Mouse (Mus musculus) heart, embryonic 14.5 days (tissue): ENCODE results near the gene Camk1. TPM values are rescaled to one million over a fixed set of nuclear protein-coding genes. Genes with fewer than 3 reads are reported as not detected.

Experiments used
- ATAC-seq: fragments of 200-750 bp; cut with Nextera tagmentation; 2 replicates; pipeline ENCODE4 v1.8.0; 2017; ENCODE audit warnings: low read depth, moderate TSS enrichment; ENCODE audit not compliant: insufficient number of reproducible peaks, insufficient read depth, low FRiP score
- H3K27ac ChIP-seq, 2 experiments: fragments of 200-500 bp in 1 of 2; fragments of 300-500 bp in 1 of 2; sonication (generic) in 1 of 2; replicated peaks in 1 of 2; 2 replicates each; pipeline ENCODE4 v1.5.1; 2012 to 2014; ENCODE audit warnings: low read depth in 2 of 2, low read length in 2 of 2, control low read depth in 1 of 2, mild to moderate bottlenecking in 1 of 2, mixed read lengths in 1 of 2; ENCODE audit not compliant: control insufficient read depth in 1 of 2, insufficient read depth in 1 of 2
- H3K27me3 ChIP-seq: fragments of 300-500 bp; sonication (generic); 2 replicates; pipeline ENCODE4 v1.6.1; 2014; ENCODE audit warnings: mild to moderate bottlenecking, low read length, control low read depth; ENCODE audit not compliant: control insufficient read depth, insufficient read depth
- H3K36me3 ChIP-seq: fragments of 300-500 bp; sonication (generic); 2 replicates; pipeline ENCODE4 v1.6.1; 2014; ENCODE audit warnings: mild to moderate bottlenecking, control low read depth, low read length, mixed read lengths; ENCODE audit not compliant: control insufficient read depth, insufficient read depth
- H3K4me1 ChIP-seq, 2 experiments: fragments of 200-500 bp in 1 of 2; fragments of 300-500 bp in 1 of 2; sonication (generic) in 1 of 2; 2 replicates each; pipeline ENCODE4 v1.6.1; 2012 to 2014; ENCODE audit warnings: low read length in 2 of 2, control low read depth in 1 of 2, mixed read lengths in 1 of 2; ENCODE audit not compliant: control insufficient read depth in 2 of 2, insufficient read depth in 2 of 2
- H3K4me2 ChIP-seq: fragments of 300-500 bp; sonication (generic); 2 replicates; pipeline ENCODE4 v1.6.1; 2014; ENCODE audit warnings: mild to moderate bottlenecking, low read length
- H3K4me3 ChIP-seq, 2 experiments: fragments of 200-500 bp in 1 of 2; fragments of 300-500 bp in 1 of 2; sonication (generic) in 1 of 2; 2 replicates each; pipeline ENCODE4 v1.5.1; 2012 to 2014; ENCODE audit warnings: low read length in 2 of 2, mild to moderate bottlenecking in 2 of 2, control low read depth in 1 of 2, low read depth in 1 of 2, moderate library complexity in 1 of 2; ENCODE audit not compliant: control insufficient read depth in 1 of 2, insufficient read depth in 1 of 2
- H3K9ac ChIP-seq: fragments of 300-500 bp; sonication (generic); 2 replicates; pipeline ENCODE4 v1.6.1; 2014; ENCODE audit warnings: mild to moderate bottlenecking, low read length
- H3K9me3 ChIP-seq: fragments of 300-500 bp; sonication (generic); 2 replicates; pipeline ENCODE4 v1.6.1; 2016; ENCODE audit warnings: low read length, control low read depth; ENCODE audit not compliant: control insufficient read depth
- WGBS: fragments of 180-500 bp; shearing (Covaris S2); extraction: QIAGEN DNeasy Blood & Tissue Kit; methylation state at CpG from one replicate; pipeline ENCODE4 v1.1.7; 2014; 5-methylcytosine and 5-hydroxymethylcytosine counted together
- polyA plus RNA-seq: library from polyadenylated mRNA; unstranded; fragments of >200 nt; fragmentation: Nextera tagmentation; extraction: Ambion mirVana; gene quantifications from 2 replicates; pipeline ENCODE4 v1.2.1, GENCODE M21; 2014

The Camk1 gene
- 131 and 134 TPM in 2 replicates for polyA plus RNA-seq

DNA sequence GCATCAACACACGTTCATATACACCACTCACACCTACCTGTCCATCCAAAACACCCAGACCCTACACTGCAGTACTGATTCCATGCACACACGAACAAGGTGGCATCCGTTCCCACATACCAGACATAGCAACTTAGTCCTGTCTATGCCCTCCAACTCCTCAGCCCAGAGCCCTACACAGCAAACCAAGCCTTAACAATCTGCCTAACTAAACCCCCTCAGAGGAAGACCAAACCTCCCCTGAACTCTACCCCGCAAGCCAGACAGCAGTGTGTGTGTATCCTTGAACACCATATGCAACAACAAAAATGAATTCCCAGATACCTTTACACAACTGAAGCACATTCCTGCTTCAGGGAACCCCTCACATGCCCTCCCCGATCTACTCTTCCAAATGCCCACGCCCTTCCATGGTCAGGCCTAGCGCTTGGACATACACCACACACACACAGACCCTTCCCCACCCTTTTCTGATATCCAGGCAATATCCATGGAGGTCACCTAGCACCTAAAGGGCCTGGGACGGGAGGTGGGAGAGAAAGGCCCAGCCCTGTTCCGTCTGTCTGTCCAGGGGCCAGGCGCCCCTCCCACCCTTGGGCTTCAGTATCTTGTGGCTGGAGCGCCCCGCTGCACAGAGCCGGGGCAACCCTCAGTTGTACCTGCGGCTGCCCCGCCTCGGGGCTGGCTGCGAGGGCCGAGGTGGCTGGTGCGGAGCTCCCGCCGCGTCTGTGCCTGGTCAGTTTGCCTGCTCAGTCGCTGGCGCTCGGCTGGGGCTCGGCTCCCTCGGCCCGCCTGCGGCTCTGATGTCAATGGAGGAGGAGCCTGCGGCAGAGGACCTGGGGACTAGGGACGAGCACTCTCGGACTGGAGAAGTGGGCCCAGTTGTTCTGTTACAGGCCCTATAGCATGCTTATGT is at the start of gene Camk1:
Gene Camk1 (minus strand): TSS at position 808 of the 916 bp plus-strand sequence.
- Histone ChIP-seq H3K27ac (peak within 1 kb of the TSS; percentile 63 to 83), H3K4me2 (peak within 1 kb of the TSS; percentile 82), H3K9me3 (no peaks in the 10 kb centered on the region), H3K27me3 (no peaks in the 10 kb centered on the region), H3K4me1 (peaks cover 23 to 32% of the 10 kb centered on the region in 2 experiments), H3K4me3 (peak within 1 kb of the TSS; percentile 81 to 90), H3K9ac (peak within 1 kb of the TSS; percentile 95), H3K36me3 (peaks cover 28% of the 10 kb centered on the region)
- 10% methylated on average over 32 of the region's 32 CpGs for WGBS
- ATAC-seq, result peak; percentile 77

DNA sequence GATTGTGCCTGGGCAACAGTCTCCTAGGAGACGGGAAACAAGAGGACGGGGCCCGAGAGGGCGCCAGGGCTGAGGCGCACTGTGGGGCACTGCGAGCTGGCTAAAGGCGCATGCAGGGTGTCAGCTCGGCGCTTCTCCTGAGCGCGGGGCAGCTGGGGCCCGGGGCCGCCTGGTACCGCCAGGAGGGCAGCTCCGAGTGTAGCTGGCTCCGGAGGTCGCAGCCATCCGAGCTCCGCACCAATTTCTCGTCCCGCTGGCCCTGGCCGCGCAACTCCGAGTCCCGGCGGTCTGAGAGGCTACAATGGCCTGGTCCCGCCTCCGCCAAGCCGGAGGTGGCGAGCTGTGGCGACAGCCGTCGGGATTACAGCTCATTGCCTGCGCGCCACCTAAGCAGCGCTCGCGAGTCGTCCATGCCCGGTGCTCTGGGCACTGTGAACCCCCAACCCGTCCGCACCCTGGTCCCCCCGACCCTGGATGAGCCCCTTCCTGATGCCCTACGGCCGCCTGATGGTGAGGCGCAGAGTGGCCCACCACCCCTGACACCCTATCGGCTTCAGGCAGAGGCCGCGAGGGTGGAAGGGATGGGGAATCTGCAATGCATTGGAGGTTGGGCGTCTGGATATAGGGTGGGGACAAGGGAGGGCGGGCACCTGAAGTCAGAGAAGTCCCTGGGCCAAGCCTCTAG is 48.7 kb upstream of the Camk1 start:
- peak overlapping the region; percentile 81 for H3K4me2 ChIP-seq
- 1% methylated on average over 47 of the region's 51 CpGs for WGBS
- ATAC-seq, result peak; percentile 60; the same call in 1 of the 2 replicates
- no peaks in the 10 kb centered on the region for H3K27me3 ChIP-seq
- H3K4me3 ChIP-seq, result peak overlapping the region; percentile 39 to 49
- H3K4me1 ChIP-seq, result peaks cover 4 to 12% of the 10 kb centered on the region in 2 experiments
- peak overlapping the region; percentile 72 for H3K9ac ChIP-seq
- no peak overlapping the region for H3K27ac ChIP-seq
- no peaks in the 10 kb centered on the region for H3K9me3 ChIP-seq
- H3K36me3 ChIP-seq, result peaks cover 38% of the 10 kb centered on the region

DNA sequence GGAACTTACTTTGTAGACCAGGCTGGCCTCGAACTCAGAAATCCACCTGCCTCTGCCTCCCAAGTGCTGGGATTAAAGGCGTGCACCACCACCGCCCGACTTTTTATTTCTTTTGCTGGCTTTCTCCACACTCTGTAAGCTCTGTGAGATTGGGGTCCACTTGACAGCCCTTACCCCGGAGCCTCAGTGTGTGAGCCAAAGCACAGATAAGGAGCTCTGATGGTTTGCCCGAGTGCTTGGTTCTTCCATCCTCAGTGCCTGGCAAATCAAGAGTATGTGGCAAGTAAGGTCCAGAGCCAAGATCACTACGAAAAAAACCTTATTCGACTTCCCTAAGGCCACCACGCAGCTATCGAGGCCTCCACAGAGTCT is 48.2 kb upstream of the Camk1 start:
- 0 out of 2 replicates have a peak, but pooled peaks have one; percentile 8 for ATAC-seq
- no peaks in the 10 kb centered on the region for H3K27me3 ChIP-seq
- 18% methylated on average over 10 of the region's 10 CpGs for WGBS
- no peak overlapping the region for H3K27ac ChIP-seq
- H3K4me3 ChIP-seq, result peak overlapping the region; percentile 39 to 49
- H3K9me3 ChIP-seq, result no peaks in the 10 kb centered on the region
- H3K4me2 ChIP-seq, result peak overlapping the region; percentile 81
- H3K36me3 ChIP-seq, result peaks cover 44% of the 10 kb centered on the region
- H3K9ac ChIP-seq, result peak overlapping the region; percentile 72
- peaks cover 4 to 12% of the 10 kb centered on the region in 2 experiments for H3K4me1 ChIP-seq

DNA sequence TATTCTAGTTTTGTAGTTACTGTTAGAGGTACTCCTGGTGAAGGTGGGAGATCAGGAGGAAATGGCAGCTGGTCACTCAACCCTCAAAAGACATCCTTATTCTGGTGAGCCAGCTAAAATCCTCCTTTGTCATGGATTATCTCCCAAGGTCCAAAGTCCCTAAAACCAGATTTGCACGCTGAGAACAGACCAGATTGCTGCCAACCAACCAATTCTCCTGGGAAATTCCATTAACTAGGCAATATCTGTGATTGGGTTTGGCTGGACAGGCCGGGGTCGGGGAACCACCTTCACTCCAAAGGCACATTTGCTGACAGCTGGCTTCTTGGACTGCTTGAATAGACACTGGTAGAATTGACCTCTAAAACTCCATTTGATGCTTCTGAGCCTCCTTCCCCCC is 46.9 kb upstream of the Camk1 start:
- WGBS, result 81% methylated on average over 3 of the region's 3 CpGs
- Histone ChIP-seq H3K9ac (no peak overlapping the region), H3K4me2 (no peak overlapping the region), H3K36me3 (peaks cover 57% of the 10 kb centered on the region), H3K4me3 (no peak overlapping the region), H3K27me3 (no peaks in the 10 kb centered on the region), H3K9me3 (no peaks in the 10 kb centered on the region), H3K4me1 (peaks cover 4 to 12% of the 10 kb centered on the region in 2 experiments), H3K27ac (no peak overlapping the region)
- ATAC-seq, result no peak

DNA sequence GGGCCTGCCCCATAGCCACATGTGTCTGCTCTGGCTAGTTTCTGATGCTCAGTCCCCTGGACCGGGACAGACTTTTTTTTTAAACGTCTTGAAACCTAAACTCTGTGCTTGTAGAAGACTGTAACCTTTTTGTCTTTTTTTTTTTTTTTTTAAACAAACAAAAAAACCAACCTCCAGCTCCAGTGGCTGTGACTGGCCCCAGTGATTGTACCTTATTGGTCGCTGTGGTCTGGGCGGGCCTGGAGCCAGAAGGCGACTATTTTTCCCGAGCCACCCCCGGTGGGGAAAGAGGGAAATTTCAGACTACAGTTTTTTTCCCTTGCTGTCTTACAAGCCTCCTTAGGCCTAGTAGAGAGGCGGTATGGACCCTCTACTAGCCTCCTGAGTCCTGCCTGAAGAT is 45.2 kb upstream of the Camk1 start, which contains the start of gene Ttll3:
Gene Ttll3 (plus strand): TSS at position 301 of the 400 bp plus-strand sequence.
- Histone ChIP-seq H3K4me1 (peaks cover 4 to 12% of the 10 kb centered on the region in 2 experiments), H3K27me3 (no peaks in the 10 kb centered on the region), H3K9ac (no peak within 1 kb of the TSS), H3K27ac (no peak within 1 kb of the TSS), H3K4me3 (no peak within 1 kb of the TSS), H3K9me3 (no peaks in the 10 kb centered on the region), H3K4me2 (no peak within 1 kb of the TSS), H3K36me3 (peaks cover 71% of the 10 kb centered on the region)
- WGBS, result 77% methylated on average over 8 of the region's 8 CpGs
- ATAC-seq, result no peak

DNA sequence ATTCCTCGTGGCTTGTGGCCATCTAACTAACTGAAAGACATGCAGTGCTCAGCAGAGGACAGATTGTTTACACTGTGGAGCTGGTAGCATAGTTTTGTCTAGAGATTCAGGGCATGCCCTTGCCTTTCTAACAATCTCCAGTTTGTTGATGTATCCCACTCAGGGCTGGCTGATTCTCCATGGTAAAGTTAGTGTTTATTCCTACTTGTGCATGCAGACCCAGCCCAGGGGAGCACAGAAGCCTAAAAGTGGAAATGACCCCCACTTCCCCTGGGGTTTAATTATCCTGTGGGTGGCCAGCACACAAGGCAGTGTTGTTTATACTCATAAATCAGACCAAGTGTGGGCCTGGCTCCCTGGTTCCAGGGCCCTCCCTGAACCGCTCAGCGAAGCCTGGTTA is 42.2 kb upstream of the Camk1 start:
- Histone ChIP-seq H3K27me3 (no peaks in the 10 kb centered on the region), H3K27ac (no peak overlapping the region), H3K9ac (no peak overlapping the region), H3K4me2 (no peak overlapping the region), H3K9me3 (no peaks in the 10 kb centered on the region), H3K4me1 (no peaks in the 10 kb centered on the region), H3K36me3 (peaks cover 100% of the 10 kb centered on the region), H3K4me3 (no peak overlapping the region)
- 84% methylated on average over 3 of the region's 3 CpGs for WGBS
- ATAC-seq, result no peak

DNA sequence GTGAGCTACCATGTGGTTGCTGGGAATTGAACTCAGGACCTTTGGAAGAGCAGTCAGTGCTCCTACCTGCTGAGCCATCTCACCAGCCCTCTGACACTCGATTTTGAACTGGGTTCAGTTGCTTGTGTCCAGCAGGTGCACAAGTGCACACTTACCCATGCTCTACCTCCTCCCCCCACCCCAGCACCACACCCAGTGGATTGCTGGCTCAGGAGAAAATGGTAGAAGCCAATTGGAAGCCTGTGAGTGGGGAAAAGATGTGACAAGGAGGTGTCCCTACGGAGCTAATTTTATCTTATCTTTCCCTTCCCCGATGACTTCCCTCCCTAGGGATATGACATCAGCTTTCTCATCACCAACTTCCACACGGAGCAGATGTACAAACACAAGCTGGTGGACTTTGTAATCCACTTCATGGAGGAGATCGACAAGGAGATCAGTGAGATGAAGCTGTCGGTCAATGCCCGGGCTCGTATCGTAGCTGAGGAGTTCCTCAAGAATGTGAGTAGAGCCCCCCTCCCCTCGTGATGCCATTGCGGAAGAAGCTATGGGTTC is 41.5 kb upstream of the Camk1 start:
- WGBS, result 57% methylated on average over 11 of the region's 11 CpGs

More for the DNA sequence above, 41.5 kb upstream of the Camk1 start:
- H3K4me3 ChIP-seq, result no peak overlapping the region
- no peak for ATAC-seq
- H3K9ac ChIP-seq, result no peak overlapping the region
- no peaks in the 10 kb centered on the region for H3K4me1 ChIP-seq
- H3K9me3 ChIP-seq, result no peaks in the 10 kb centered on the region
- H3K27ac ChIP-seq, result no peak overlapping the region
- peaks cover 100% of the 10 kb centered on the region for H3K36me3 ChIP-seq
- H3K27me3 ChIP-seq, result no peaks in the 10 kb centered on the region
- H3K4me2 ChIP-seq, result no peak overlapping the region
